Mouse (Mus musculus) myocyte (in vitro differentiated cells): Measurements from ENCODE around the gene Pkig. TPM values are rescaled to one million over a fixed set of nuclear protein-coding genes. Genes with fewer than 3 reads are reported as not detected.
A peak's percentile ranks its signal among the peaks of the same experiment; 100 is the strongest.

Source experiments
- H3K27me3 ChIP-seq: one replicate; pipeline ENCODE4 v1.6.1; 2011; ENCODE audit not compliant: control insufficient read depth, insufficient read depth, insufficient read length
- H3K36me3 ChIP-seq: one replicate; pipeline ENCODE4 v1.6.1; 2011; ENCODE audit not compliant: control insufficient read depth, insufficient read depth
- H3K4me2 ChIP-seq: one replicate; pipeline ENCODE4 v1.6.1; 2011; ENCODE audit warnings: low read depth, control low read depth
- H3K4me3 ChIP-seq: one replicate; pipeline ENCODE4 v1.5.1; 2011; ENCODE audit warnings: mild to moderate bottlenecking, control low read depth, moderate library complexity
- H3K79me2 ChIP-seq: one replicate; pipeline ENCODE4 v1.6.1; 2011; ENCODE audit not compliant: control insufficient read depth, insufficient read depth
- H3ac ChIP-seq: one replicate; pipeline ENCODE4 v1.6.1; 2011; ENCODE audit not compliant: control insufficient read depth, insufficient read length
- CEBPB ChIP-seq: IDR thresholded peaks from 2 replicates; pipeline ENCODE4 v1.6.1; 2011; ENCODE audit warnings: mild to moderate bottlenecking, moderate library complexity; ENCODE audit not compliant: poor library complexity, insufficient read depth, severe bottlenecking
- E2F4 ChIP-seq: IDR thresholded peaks from one replicate; pipeline ENCODE4 v1.6.1; 2011; ENCODE audit warnings: mild to moderate bottlenecking, control low read depth, moderate library complexity; ENCODE audit not compliant: insufficient read depth
- MAX ChIP-seq: IDR thresholded peaks from one replicate; pipeline ENCODE4 v1.6.1; 2011; ENCODE audit warnings: low read depth, mild to moderate bottlenecking, control low read depth
- MYOD1 ChIP-seq, 3 experiments: IDR thresholded peaks; one replicate each; pipeline ENCODE4 v1.6.1; 2011; ENCODE audit warnings: control low read depth in 2 of 3, low read depth in 2 of 3, mild to moderate bottlenecking in 2 of 3, moderate library complexity in 1 of 3; ENCODE audit not compliant: insufficient read length in 2 of 3, control insufficient read depth in 1 of 3
- MYOG ChIP-seq, 3 experiments: IDR thresholded peaks; one replicate each; pipeline ENCODE4 v1.6.1; 2011; ENCODE audit warnings: control low read depth in 2 of 3, low read depth in 2 of 3, mild to moderate bottlenecking in 2 of 3; ENCODE audit not compliant: insufficient read length in 2 of 3, control insufficient read depth in 1 of 3, insufficient read depth in 1 of 3
- POLR2A ChIP-seq: IDR thresholded peaks from one replicate; pipeline ENCODE4 v1.6.1; 2011; ENCODE audit warnings: low read depth, mild to moderate bottlenecking, control low read depth, moderate library complexity; ENCODE audit not compliant: insufficient read length
- POLR2AphosphoS2 ChIP-seq: IDR thresholded peaks from one replicate; pipeline ENCODE4 v1.6.1; 2011; ENCODE audit warnings: low read depth, control low read depth; ENCODE audit not compliant: insufficient read length
- REST ChIP-seq: IDR thresholded peaks from one replicate; pipeline ENCODE4 v1.6.1; 2011; ENCODE audit warnings: mild to moderate bottlenecking, control low read depth, moderate library complexity; ENCODE audit not compliant: insufficient read depth, insufficient read length
- SRF ChIP-seq: IDR thresholded peaks from one replicate; pipeline ENCODE4 v1.6.1; 2011; ENCODE audit warnings: low read depth; ENCODE audit not compliant: control insufficient read depth, insufficient read length
- TCF12 ChIP-seq: IDR thresholded peaks from one replicate; pipeline ENCODE4 v1.6.1; 2011; ENCODE audit warnings: mild to moderate bottlenecking, control low read depth; ENCODE audit not compliant: poor library complexity, insufficient read depth, severe bottlenecking
- TCF3 ChIP-seq: IDR thresholded peaks from one replicate; pipeline ENCODE4 v1.6.1; 2011; ENCODE audit warnings: low read depth, control low read depth; ENCODE audit not compliant: insufficient read length
- USF1 ChIP-seq: IDR thresholded peaks from one replicate; pipeline ENCODE4 v1.6.1; 2011; ENCODE audit warnings: low read depth, mild to moderate bottlenecking, control low read depth, moderate library complexity
- polyA plus RNA-seq: library from polyadenylated mRNA; unstranded; fragments of >200 nt; fragmentation: generic; extraction: Trizol; gene quantifications from one replicate; pipeline ENCODE4 v1.2.1, GENCODE M21; 2012; ENCODE audit warnings: missing spikeins

Gene Pkig
- polyA plus RNA-seq, 1 experiment = 799 TPM

- Histone ChIP-seq H3K79me2 (peaks cover 97% of the 10 kb centered on the region), H3K36me3 (peaks cover 75% of the 10 kb centered on the region), H3ac (no peak overlapping the region), H3K27me3 (no peaks in the 10 kb centered on the region), H3K4me2 (no peak overlapping the region), H3K4me3 (no peak overlapping the region)
- TF ChIP-seq CEBPB (no peak), E2F4 (no peak), MYOD1 (IDR thresholded peaks at IDR 0.05; ENCODE audit: control insufficient read depth in 1 of 3, insufficient read length in 2 of 3, low read depth in 2 of 3) (no peak), TCF3 (no peak), SRF (no peak), POLR2AphosphoS2 (no peak), USF1 (no peak)
Observed at GRCm38 (mm10) chr2:163708763-163709250, 50.6 kb downstream of the Pkig start.

- TF ChIP-seq E2F4 = no peak
- no peak for TF ChIP-seq POLR2A
- no peak for TF ChIP-seq REST
- no peak for TF ChIP-seq POLR2AphosphoS2
- TF ChIP-seq TCF3 = no peak
- peak in 2 of 3 experiments; percentile 13 to 49 for TF ChIP-seq MYOD1 (IDR thresholded peaks at IDR 0.05; ENCODE audit: control insufficient read depth in 1 of 3, insufficient read length in 2 of 3, low read depth in 2 of 3)
- TF ChIP-seq MAX = no peak
- no peak for TF ChIP-seq CEBPB
- TF ChIP-seq MYOG (IDR thresholded peaks at IDR 0.05; ENCODE audit: control insufficient read depth in 1 of 3, insufficient read depth in 1 of 3, insufficient read length in 2 of 3, low read depth in 2 of 3) = peak in 2 of 3 experiments; percentile 4 to 29
- no peak for TF ChIP-seq SRF
- Histone ChIP-seq H3K27me3 (no peaks in the 10 kb centered on the region), H3K79me2 (peaks cover 86% of the 10 kb centered on the region), H3K36me3 (peaks cover 66% of the 10 kb centered on the region), H3K4me3 (no peak overlapping the region), H3ac (no peak overlapping the region), H3K4me2 (no peak overlapping the region)
Observed at GRCm38 (mm10) chr2:163710000-163710399, 51.8 kb downstream of the Pkig start.

GRCm38 (mm10) chr2:163710606-163711159, 52.5 kb downstream of the Pkig start:
- Histone ChIP-seq H3K36me3 (peaks cover 59% of the 10 kb centered on the region), H3K79me2 (peaks cover 83% of the 10 kb centered on the region), H3K4me2 (no peak overlapping the region), H3ac (no peak overlapping the region), H3K4me3 (no peak overlapping the region), H3K27me3 (no peaks in the 10 kb centered on the region)
- TF ChIP-seq MYOD1 (IDR thresholded peaks at IDR 0.05; ENCODE audit: control insufficient read depth in 1 of 3, insufficient read length in 2 of 3, low read depth in 2 of 3) = no peak
- TF ChIP-seq CEBPB = no peak
- TF ChIP-seq SRF = no peak
- TF ChIP-seq USF1 = no peak
- no peak for TF ChIP-seq TCF12
- no peak for TF ChIP-seq POLR2AphosphoS2

GRCm38 (mm10) chr2:163711368-163711868, 53.2 kb downstream of the Pkig start:
- no peak overlapping the region for H3ac ChIP-seq
- H3K36me3 ChIP-seq = peaks cover 53% of the 10 kb centered on the region
- no peaks in the 10 kb centered on the region for H3K27me3 ChIP-seq
- TF ChIP-seq MYOD1 (IDR thresholded peaks at IDR 0.05; ENCODE audit: control insufficient read depth in 1 of 3, insufficient read length in 2 of 3, low read depth in 2 of 3) = no peak
- TF ChIP-seq E2F4 = no peak
- no peak for TF ChIP-seq TCF12
- TF ChIP-seq REST = no peak
- no peak for TF ChIP-seq POLR2A
- TF ChIP-seq SRF = no peak
- TF ChIP-seq MAX = no peak
- TF ChIP-seq CEBPB = no peak
- TF ChIP-seq MYOG (IDR thresholded peaks at IDR 0.05; ENCODE audit: control insufficient read depth in 1 of 3, insufficient read depth in 1 of 3, insufficient read length in 2 of 3, low read depth in 2 of 3) = no peak
- no peak for TF ChIP-seq TCF3
- no peak for TF ChIP-seq USF1
- no peak for TF ChIP-seq POLR2AphosphoS2
- no peak overlapping the region for H3K4me2 ChIP-seq
- H3K4me3 ChIP-seq = no peak overlapping the region
- H3K79me2 ChIP-seq = peaks cover 76% of the 10 kb centered on the region

GRCm38 (mm10) chr2:163712473-163712872, 54.3 kb downstream of the Pkig start:
- H3K79me2 ChIP-seq = peaks cover 70% of the 10 kb centered on the region
- peaks cover 51% of the 10 kb centered on the region for H3K36me3 ChIP-seq
- TF ChIP-seq TCF12 (no peak), POLR2AphosphoS2 (no peak), USF1 (no peak), POLR2A (no peak), MYOG (IDR thresholded peaks at IDR 0.05; ENCODE audit: control insufficient read depth in 1 of 3, insufficient read depth in 1 of 3, insufficient read length in 2 of 3, low read depth in 2 of 3) (no peak), REST (no peak), MAX (no peak), CEBPB (no peak), TCF3 (no peak), MYOD1 (IDR thresholded peaks at IDR 0.05; ENCODE audit: control insufficient read depth in 1 of 3, insufficient read length in 2 of 3, low read depth in 2 of 3) (no peak), SRF (no peak), E2F4 (no peak)
- no peaks in the 10 kb centered on the region for H3K27me3 ChIP-seq
- no peak overlapping the region for H3K4me3 ChIP-seq
- H3ac ChIP-seq = no peak overlapping the region
- H3K4me2 ChIP-seq = no peak overlapping the region
